Mouse (Mus musculus) inflammation-experienced regulatory T-cells, adult 6 months (primary cell): ENCODE results near the gene 1700125H20Rik. TPM values are rescaled to one million over a fixed set of nuclear protein-coding genes. Genes with fewer than 3 reads are reported as not detected.
"Not testable (repeated sequence)": the region's sequence is repeated elsewhere in the genome, so short reads cannot be mapped to it uniquely, and the experiment has no call there.

Source experiments
- ATAC-seq: one replicate; pipeline ENCODE4 v1.8.0; 2017
- polyA plus RNA-seq, 3 experiments: library from polyadenylated mRNA; unstranded; fragments of 100-300 nt; shearing (Covaris generic); gene quantifications; one replicate each; pipeline ENCODE4 v1.2.1; 2017

The 1700125H20Rik gene
- not detected for polyA plus RNA-seq

DNA sequence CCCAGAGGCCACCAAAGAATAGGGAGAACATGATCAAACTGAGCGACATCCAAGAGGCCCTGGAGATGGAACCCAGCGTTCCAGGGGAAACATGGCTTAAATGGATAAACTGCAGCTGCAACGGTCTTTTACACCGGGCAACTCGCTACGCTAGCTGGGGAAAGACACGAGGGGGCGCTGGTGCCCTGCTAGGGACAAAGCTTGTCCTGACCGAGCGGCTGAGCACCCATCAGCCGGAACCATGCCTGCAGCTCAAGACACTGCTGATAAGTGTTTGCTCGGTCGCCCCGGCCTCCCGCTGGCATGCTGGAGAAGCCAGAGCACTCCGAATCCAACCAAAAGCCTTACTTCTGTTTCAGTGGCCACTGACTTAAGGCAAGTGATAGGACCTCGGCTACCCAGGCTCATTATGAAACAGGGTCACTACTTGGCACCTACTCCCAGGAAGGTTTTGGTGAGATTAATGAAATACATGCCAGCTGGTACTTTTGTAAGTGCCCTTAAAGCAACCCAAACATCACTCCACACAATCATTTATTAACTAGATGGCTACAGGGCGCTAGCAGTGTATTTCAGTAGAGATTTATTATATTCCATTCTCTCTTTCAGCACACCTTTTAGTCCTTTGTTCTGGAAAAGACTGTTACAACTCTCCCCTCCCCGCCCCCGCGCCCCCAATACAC is at the start of gene 1700125H20Rik:
1700125H20Rik (plus strand) TSS at position 347 of the 683 bp plus-strand sequence.
- ATAC-seq: peak; percentile 58

DNA sequence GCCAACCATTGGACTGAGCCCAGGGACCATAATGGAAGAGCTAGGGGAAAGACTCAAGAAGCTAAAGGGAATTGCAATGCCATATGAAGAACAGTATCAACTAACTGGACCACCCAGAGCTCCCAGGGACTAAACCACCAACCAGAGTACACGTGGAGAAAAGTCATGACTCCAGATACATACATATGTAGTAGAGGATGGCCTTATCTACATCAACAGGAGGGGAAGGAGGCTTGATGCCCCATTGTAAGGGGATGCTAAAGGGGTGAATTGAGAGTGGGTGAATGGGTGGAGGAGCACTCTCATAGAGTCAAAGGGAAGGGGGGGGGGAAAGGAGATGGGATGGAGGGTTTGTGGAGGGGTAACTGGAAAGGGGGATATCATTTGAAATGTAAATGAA is 48.1 kb upstream of the 1700125H20Rik start:
- no peak for ATAC-seq

DNA sequence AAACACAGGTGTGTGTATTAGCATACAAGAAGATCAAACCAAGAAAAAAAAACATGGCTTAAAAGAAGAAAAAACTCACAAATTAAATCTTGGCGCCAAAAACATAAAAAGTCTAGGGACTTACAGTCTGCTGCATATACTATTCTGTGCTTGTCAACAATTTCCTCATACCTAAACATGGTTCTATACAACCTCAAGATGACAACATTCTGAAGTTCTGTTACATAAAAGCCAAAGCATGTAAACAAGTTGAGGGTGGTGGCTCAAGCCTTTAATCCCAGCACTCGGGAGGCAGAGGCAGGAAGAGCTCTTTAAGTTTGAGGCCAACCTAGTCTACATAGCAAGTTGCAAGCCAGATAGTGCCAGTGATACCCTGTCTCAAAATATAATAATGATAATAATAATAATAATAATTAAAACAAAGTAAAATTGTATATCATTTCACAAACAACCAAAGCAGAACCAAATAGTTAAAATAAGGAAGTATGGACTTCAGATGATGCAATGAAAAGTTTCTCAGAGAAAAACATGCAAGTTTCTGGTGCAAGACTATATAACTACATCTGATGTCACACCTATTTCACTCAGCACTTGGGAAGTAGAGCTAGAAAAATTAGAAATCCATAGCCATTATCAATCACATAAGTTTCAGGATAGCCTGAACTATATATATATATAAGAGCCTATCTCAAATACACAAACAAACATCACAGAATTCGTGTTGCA is 46.8 kb upstream of the 1700125H20Rik start:
- ATAC-seq: no peak

- peak; percentile 88 for ATAC-seq
Measured at GRCm38 (mm10) chr11:85126257-85127102, 43.7 kb upstream of the 1700125H20Rik start.

DNA sequence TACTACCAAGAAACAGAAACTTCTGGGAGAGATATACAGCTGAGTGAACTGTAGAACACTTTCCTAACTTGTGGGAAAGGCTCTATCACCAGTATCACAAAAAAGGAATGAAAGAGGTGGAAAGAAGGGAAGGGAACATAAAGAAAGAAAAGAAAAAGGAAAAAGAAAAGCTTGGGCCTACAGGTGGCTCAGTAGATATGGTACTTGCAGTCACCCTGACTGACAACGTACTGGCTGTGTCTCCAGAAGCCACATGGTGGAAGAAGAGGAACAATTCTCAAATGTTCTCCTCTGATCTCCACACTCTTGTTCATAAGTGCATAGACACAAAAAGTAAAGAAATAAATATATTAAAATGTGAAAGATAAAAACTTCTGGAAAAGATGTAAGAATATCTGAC is 41.3 kb upstream of the 1700125H20Rik start:
- no peak for ATAC-seq

GRCm38 (mm10) chr11:85131542-85131941 is 38.7 kb upstream of the 1700125H20Rik start:
- ATAC-seq: no peak

DNA sequence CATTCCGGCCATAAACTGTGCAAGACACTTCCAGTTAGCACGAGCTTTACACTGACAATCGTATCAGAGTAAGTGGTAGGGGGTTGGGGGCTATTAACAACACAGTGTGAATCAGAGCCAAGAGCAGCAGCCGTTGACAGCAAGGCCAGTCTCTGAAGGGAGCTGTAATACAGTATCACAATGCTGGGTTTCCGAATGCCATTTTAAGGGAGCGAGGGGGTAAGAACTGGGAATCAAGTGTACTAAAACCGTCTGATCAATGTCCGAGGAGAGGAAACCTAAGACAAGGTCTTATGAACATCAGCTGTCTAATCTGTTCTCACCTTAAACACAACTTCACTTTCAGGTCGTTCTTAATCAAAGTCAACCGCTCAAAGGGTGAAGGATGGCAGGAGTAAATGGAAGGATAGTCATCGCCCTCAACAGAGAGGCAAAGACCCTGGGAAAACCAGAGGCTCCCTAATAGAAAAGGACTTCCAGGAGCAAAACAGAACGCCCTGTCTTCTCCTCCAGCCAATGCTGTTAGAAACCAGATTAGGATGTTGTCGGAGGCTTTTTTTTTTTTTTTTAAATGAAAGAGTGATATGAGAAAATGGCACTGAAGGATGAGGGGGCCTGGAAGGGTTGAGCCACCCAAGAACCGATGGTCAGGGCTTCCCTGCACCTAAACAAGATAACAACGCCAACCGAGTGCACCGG is 31.3 kb upstream of the 1700125H20Rik start:
- no peak for ATAC-seq

GRCm38 (mm10) chr11:85139581-85140540 is 30.3 kb upstream of the 1700125H20Rik start, which contains the start of gene Usp32:
TSS of gene Usp32 (minus strand) at chr11:85140161.
- ATAC-seq: peak; percentile 95

- ATAC-seq: no peak
Measured at GRCm38 (mm10) chr11:85152256-85152930, 17.8 kb upstream of the 1700125H20Rik start.

DNA sequence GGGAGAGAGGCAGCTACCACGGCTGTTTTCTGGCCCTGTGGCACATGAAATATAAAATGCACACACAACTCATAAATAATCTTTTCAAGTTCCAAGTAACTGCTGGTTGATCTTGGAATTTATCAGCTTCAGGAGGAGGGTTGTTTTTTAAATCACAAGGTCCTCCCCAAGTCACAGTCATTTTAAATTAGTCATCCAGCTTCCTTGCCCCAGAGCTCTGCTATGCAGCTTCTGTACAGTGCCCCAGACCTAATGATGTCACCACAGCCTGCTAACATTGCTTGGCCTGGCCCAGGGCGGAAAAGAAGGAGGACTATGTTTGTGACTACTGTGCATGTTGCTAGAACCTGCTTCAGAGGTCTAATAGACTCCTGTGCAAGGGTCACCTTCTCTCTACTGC is 12.9 kb upstream of the 1700125H20Rik start:
- ATAC-seq: no peak

DNA sequence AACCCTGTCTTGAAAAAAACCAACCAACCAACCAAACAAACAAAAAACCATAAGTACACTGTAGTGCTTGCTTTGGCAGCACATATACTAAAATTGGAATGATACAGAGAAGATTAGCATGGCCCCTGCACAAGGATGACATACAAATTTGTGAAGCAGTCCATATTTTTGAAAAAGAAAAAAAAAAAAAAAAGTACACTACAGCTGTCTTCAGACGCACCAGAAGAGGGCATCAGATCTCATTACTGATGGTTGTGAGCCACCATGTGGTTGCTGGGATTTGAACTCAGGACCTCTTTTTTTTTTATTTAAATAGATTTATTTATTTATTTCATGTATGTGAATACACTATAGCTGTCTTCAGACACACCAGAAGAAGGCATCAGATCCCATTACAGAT is 7.2 kb upstream of the 1700125H20Rik start:
- ATAC-seq: not testable (repeated sequence)

- no peak for ATAC-seq
Measured at GRCm38 (mm10) chr11:85164371-85164770, 5.8 kb upstream of the 1700125H20Rik start.

GRCm38 (mm10) chr11:85167503-85167902 is 2.7 kb upstream of the 1700125H20Rik start:
- ATAC-seq: no peak

DNA sequence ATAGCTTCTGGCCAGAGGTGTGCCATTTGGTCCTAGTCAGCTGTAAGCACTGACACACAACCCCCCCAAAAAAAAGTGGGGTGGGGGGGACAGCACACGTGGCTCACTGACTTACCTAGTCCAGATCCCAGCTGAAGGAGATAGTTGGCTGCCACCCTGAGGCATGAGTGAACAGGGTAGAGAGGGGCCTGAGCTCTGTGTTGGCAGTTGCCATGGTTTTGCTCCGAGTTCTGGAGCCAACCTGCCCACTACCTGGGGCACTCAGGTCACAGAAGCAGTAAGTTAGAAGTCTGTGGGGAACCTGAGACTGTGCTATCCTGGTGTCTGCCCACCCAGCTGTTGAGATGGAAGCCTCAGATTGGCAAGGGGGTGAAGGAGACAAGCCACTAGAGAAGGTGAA is 629 bp downstream of the 1700125H20Rik start:
- no peak for ATAC-seq

GRCm38 (mm10) chr11:85175941-85176340 is 5.7 kb downstream of the 1700125H20Rik start:
- ATAC-seq: no peak

DNA sequence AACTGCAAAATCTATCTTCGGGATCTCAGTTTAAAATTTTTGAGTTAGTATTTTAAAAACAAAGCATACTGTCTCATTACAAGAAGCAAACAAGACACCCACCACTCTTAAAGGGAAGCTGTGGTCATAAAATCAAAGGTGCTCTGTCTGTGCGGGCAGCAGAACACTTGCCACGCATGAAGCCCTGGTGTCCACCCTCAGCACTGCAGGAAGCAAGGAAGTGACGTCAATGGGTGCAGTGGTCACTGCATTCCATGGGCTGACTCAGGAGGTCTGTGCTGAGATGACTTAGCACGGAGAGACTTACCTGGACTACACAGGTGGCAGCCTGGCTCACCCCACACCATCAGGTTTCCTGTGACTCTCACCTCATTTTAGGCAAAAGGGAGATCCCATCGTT is 7.6 kb downstream of the 1700125H20Rik start:
- no peak for ATAC-seq

DNA sequence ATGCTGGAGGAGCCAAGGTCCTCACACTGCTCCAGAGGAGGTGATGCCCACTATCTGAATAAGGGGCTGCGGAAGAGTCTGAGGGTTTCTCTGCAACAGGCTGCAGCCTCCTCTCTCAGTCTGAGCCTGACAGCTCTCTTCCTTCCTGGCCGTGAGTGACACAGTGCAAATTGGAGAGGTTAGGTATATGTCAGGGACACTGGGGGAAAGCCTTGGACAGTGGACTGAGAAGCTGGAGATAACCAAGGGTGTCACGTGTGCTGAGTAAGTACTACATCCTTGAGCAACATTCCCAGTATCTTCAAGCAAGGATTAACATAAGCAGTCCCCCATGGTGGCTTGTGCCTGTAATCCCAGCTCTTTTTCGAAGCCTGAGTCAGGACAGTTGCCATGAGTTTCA is 8.2 kb downstream of the 1700125H20Rik start:
- ATAC-seq: no peak

- ATAC-seq: peak; percentile 52
Measured at GRCm38 (mm10) chr11:85182617-85183283, 12.5 kb downstream of the 1700125H20Rik start.

DNA sequence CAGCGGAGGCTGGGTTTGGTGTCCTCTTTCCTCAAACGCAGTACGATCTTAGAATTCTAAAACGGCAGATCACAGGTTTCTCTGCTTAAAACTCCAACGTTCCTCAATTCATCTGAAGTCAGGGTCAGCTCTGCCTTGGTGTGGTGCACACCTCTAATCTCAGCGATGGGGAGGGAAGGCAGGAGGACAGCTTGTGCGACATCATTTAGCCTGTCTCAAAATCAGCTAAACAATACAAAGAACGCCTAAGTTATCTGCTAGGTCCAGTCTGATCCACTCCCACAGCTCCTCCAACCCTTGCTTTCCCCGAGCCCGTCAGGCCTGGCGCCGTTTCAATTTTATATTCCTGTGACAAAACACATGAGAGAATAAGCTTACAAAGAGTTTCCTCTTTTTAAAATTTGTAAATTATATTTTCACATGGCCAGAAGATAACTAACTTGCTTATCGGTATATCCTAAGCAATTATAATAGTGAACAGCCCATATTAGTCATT is 13.1 kb downstream of the 1700125H20Rik start:
- no peak for ATAC-seq

- no peak for ATAC-seq
Measured at GRCm38 (mm10) chr11:85184082-85184481, 13.9 kb downstream of the 1700125H20Rik start.
